ENCODE assay signal across 9 mouse cellular contexts in the genomic region with DNA sequence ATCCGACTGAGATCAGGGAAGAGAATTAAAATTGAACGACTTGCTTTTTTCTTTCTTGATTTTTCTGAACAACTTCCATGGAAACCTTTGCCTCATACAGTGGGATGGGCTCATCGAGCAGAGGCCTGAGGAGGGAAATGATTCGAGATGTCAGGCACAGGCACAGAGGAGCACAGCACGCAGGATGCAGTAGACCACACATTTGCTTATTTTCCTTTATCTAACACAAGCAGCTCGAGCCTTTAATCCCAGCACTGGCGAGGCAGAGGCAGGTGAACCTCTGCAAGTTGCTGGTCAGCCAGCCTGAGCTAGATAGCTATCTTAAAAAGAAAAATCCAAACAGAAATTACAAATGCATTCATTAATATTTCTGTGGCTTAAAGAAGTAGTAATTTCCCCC. TPM values are rescaled to one million over a fixed set of nuclear protein-coding genes. Genes with fewer than 3 reads are reported as not detected.
DNase-seq lines count a peak whose midpoint lies in the region; ATAC-seq and TF ChIP-seq lines count a peak whose summit lies in the region.
"Had no signal": no experiment of that assay in that cellular context is flagged by ENCODE, and none has a peak within 500 bp of the region (broad histone marks: within the 10 kb centered on the region; RNA-seq: fewer than 3 reads in every experiment).

No protein-coding gene starts in this region.

- no peak overlapping the region for H3K9ac ChIP-seq in limb, embryonic 14.5 days (ENCODE audit: low read depth, low read length, severe bottlenecking)
- peak overlapping the region; percentile 34; the same call in 1 of the 2 replicates for H3K9ac ChIP-seq in neural tube, embryonic 14.5 days (replicated peaks; ENCODE audit: low read depth, low read length)

- DNase-seq in heart, adult 11 months = peak; percentile 79
- DNase-seq in heart, adult 8-10 months (ENCODE audit: low spot score) = no peak
- peak; percentile 16 to 20 for DNase-seq in spleen, postnatal 36 days (ENCODE audit: low spot score in 2 of 2)
- no peak for DNase-seq in spleen, adult 12 weeks (ENCODE audit: low spot score)
- DNase-seq in limb, embryonic 14.5 days (ENCODE audit: low spot score) = no peak
- DNase-seq in urinary bladder, postnatal 4 days (ENCODE audit: low spot score in 2 of 2) = no peak
- no peak for DNase-seq in urinary bladder, postnatal 36 days (ENCODE audit: low spot score in 2 of 2)
- DNase-seq: gastrocnemius, postnatal 10 days had no signal

- H3K27ac ChIP-seq in limb, embryonic 14.5 days (replicated peaks; ENCODE audit: low read depth, low read length) = no peak overlapping the region
- no peak overlapping the region for H3K27ac ChIP-seq in neural tube, embryonic 14.5 days (ENCODE audit: low read depth, low read length)

- H3K4me2 ChIP-seq in limb, embryonic 14.5 days (replicated peaks; ENCODE audit: low read depth, low read length, severe bottlenecking) = no peak overlapping the region
- H3K4me2 ChIP-seq in neural tube, embryonic 14.5 days (ENCODE audit: low read depth, low read length) = peak overlapping the region; percentile 82; the same call in 1 of the 2 replicates

- TF ChIP-seq POLR2A in limb, embryonic 14.5 days (IDR thresholded peaks at IDR 0.05; ENCODE audit: borderline replicate concordance, extremely low read depth, insufficient read depth, insufficient read length) = no peak

- 0 out of 2 replicates have a peak overlapping the region, but pooled peaks have one; percentile 1 for H3K4me3 ChIP-seq in limb, embryonic 14.5 days (replicated peaks; ENCODE audit: low read length)
- H3K4me3 ChIP-seq in neural tube, embryonic 14.5 days (ENCODE audit: low read depth, low read length) = peak overlapping the region; percentile 86; the same call in 1 of the 2 replicates

- peaks cover 16% of the 10 kb centered on the region for H3K36me3 ChIP-seq in limb, embryonic 14.5 days (ENCODE audit: control insufficient read depth, insufficient read depth, low read length)
- H3K36me3 ChIP-seq in neural tube, embryonic 14.5 days (ENCODE audit: control insufficient read depth, insufficient read depth, low read length) = peaks cover 10% of the 10 kb centered on the region

- peaks cover 8% of the 10 kb centered on the region; the same call in 1 of the 2 replicates for H3K4me1 ChIP-seq in limb, embryonic 14.5 days (ENCODE audit: control insufficient read depth, insufficient read depth, low read length)
- peaks cover 8% of the 10 kb centered on the region; the same call in 1 of the 2 replicates for H3K4me1 ChIP-seq in neural tube, embryonic 14.5 days (ENCODE audit: control insufficient read depth, insufficient read depth, low read length)

- no peaks in the 10 kb centered on the region for H3K27me3 ChIP-seq in limb, embryonic 14.5 days (ENCODE audit: control insufficient read depth, insufficient read depth, low read length)
- H3K27me3 ChIP-seq in neural tube, embryonic 14.5 days (ENCODE audit: control insufficient read depth, insufficient read depth, low read length) = no peaks in the 10 kb centered on the region

- WGBS in limb, embryonic 14.5 days = 42% methylated on average over 7 of the region's 7 CpGs
- 43% methylated on average over 7 of the region's 7 CpGs for WGBS in neural tube, embryonic 14.5 days

- H3K9me3 ChIP-seq in limb, embryonic 14.5 days (ENCODE audit: control insufficient read depth, low read length) = no peaks in the 10 kb centered on the region
- no peaks in the 10 kb centered on the region for H3K9me3 ChIP-seq in neural tube, embryonic 14.5 days (ENCODE audit: control insufficient read depth, low read length)

- no peak for ATAC-seq in limb, embryonic 14.5 days (ENCODE audit: low FRiP score, low read depth)
- no peak for ATAC-seq in neural tube, embryonic 14.5 days (ENCODE audit: low read depth)

RNA-seq across cellular contexts. Expression of gene Donson, which starts 1.2 kb away (rescaled TPM):
- total RNA-seq in heart, adult 8-10 months (2022) = 1 to 10 TPM; 2.9 to 6.0 (median 3.5) TPM
- 28.4 and 33.2 TPM in 2 replicates for polyA plus RNA-seq in limb, embryonic 14.5 days (2012; rRNA removed)
- 19.8 and 22.8 TPM in 2 replicates for polyA plus RNA-seq in limb, embryonic 14.5 days (2014; fragmentation: Nextera tagmentation; extraction: Ambion mirVana)
- 23.3 and 28.5 TPM in 2 replicates for polyA plus RNA-seq in neural tube, embryonic 14.5 days (2014; fragmentation: Nextera tagmentation; extraction: Ambion mirVana)

RNA-seq across cellular contexts. Expression of gene Cryzl1, which starts 39.0 kb away (rescaled TPM):
- total RNA-seq in heart, adult 8-10 months (2022) = 10 to 100 TPM; 26.0 to 30.4 (median 27.1) TPM
- 54.3 and 58.4 TPM in 2 replicates for polyA plus RNA-seq in limb, embryonic 14.5 days (2012; rRNA removed)
- 69.1 and 69.9 TPM in 2 replicates for polyA plus RNA-seq in limb, embryonic 14.5 days (2014; fragmentation: Nextera tagmentation; extraction: Ambion mirVana)
- 96.4 and 118 TPM in 2 replicates for polyA plus RNA-seq in neural tube, embryonic 14.5 days (2014; fragmentation: Nextera tagmentation; extraction: Ambion mirVana)

RNA-seq across cellular contexts. Expression of gene Itsn1, which starts 39.3 kb away (rescaled TPM):
- total RNA-seq in heart, adult 8-10 months (2022) = 10 to 100 TPM; 50.2 to 64.1 (median 53.3) TPM
- polyA plus RNA-seq in limb, embryonic 14.5 days (2012; rRNA removed) = 46.6 and 48.6 TPM in 2 replicates
- polyA plus RNA-seq in limb, embryonic 14.5 days (2014; fragmentation: Nextera tagmentation; extraction: Ambion mirVana) = 24.8 and 30.2 TPM in 2 replicates
- 56.5 and 77.5 TPM in 2 replicates for polyA plus RNA-seq in neural tube, embryonic 14.5 days (2014; fragmentation: Nextera tagmentation; extraction: Ambion mirVana)

RNA-seq across cellular contexts. Expression of gene Son, which starts 42.5 kb away (rescaled TPM):
- total RNA-seq in heart, adult 8-10 months (2022) = 100 to 1,000 TPM; 119 to 148 (median 131) TPM
- 342 and 354 TPM in 2 replicates for polyA plus RNA-seq in limb, embryonic 14.5 days (2012; rRNA removed)
- polyA plus RNA-seq in limb, embryonic 14.5 days (2014; fragmentation: Nextera tagmentation; extraction: Ambion mirVana) = 180 and 185 TPM in 2 replicates
- polyA plus RNA-seq in neural tube, embryonic 14.5 days (2014; fragmentation: Nextera tagmentation; extraction: Ambion mirVana) = 156 and 164 TPM in 2 replicates

RNA-seq across cellular contexts. Expression of gene Gart, which starts 43.0 kb away (rescaled TPM):
- 10 to 100 TPM; 72.7 to 86.8 (median 73.1) TPM for total RNA-seq in heart, adult 8-10 months (2022)
- polyA plus RNA-seq in limb, embryonic 14.5 days (2012; rRNA removed) = 55.5 and 64.5 TPM in 2 replicates
- 89.6 and 98.9 TPM in 2 replicates for polyA plus RNA-seq in limb, embryonic 14.5 days (2014; fragmentation: Nextera tagmentation; extraction: Ambion mirVana)
- polyA plus RNA-seq in neural tube, embryonic 14.5 days (2014; fragmentation: Nextera tagmentation; extraction: Ambion mirVana) = 51.1 and 58.0 TPM in 2 replicates

Comparison
In these comparisons a context has a peak if more than half of its experiments do, and no peak if none do; other contexts are left out.
1. DNase-seq: peak in heart, adult 11 months (single experiment) and spleen, postnatal 36 days (2 of 2); none in heart, adult 8-10 months (single experiment), spleen, adult 12 weeks (single experiment), limb, embryonic 14.5 days (single experiment), urinary bladder, postnatal 4 days (0 of 2) and urinary bladder, postnatal 36 days (0 of 2).